8 mouse cellular contexts compared by ENCODE assay signal in genomic region chr11:8445915-8446356, GRCm38 (mm10).
DNase-seq lines count a peak whose midpoint lies in the region; ATAC-seq and TF ChIP-seq lines count a peak whose summit lies in the region.
"Had no signal": no experiment of that assay in that cellular context is flagged by ENCODE, and none has a peak within 500 bp of the region (broad histone marks: within the 10 kb centered on the region; RNA-seq: fewer than 3 reads in every experiment).

No protein-coding gene starts in this region.

- no peaks in the 10 kb centered on the region for H3K27me3 ChIP-seq in forebrain, embryonic 16.5 days (replicated peaks; ENCODE audit: control insufficient read depth, insufficient read depth, low read length)
- H3K27me3 ChIP-seq in midbrain, postnatal 0 days (ENCODE audit: insufficient read depth, low read length) = no peaks in the 10 kb centered on the region
- H3K27me3 ChIP-seq: embryonic facial prominence, embryonic 12.5 days had no signal

- ATAC-seq in forebrain, embryonic 16.5 days = peak; percentile 84
- ATAC-seq in midbrain, postnatal 0 days (ENCODE audit: low FRiP score) = peak; percentile 75

- no peaks in the 10 kb centered on the region for H3K36me3 ChIP-seq in forebrain, embryonic 16.5 days (ENCODE audit: control insufficient read depth, insufficient read depth)
- peaks cover 5% of the 10 kb centered on the region; the same call in 1 of the 2 replicates for H3K36me3 ChIP-seq in midbrain, postnatal 0 days (ENCODE audit: insufficient read depth, low read length)

- intact Hi-C loops in heart, postnatal 36 days (cut with DNase I) = no loop called here

- no peak overlapping the region for H3K4me3 ChIP-seq in forebrain, embryonic 16.5 days (replicated peaks; ENCODE audit: low read length)
- no peak overlapping the region for H3K4me3 ChIP-seq in midbrain, postnatal 0 days (ENCODE audit: low read depth, low read length)
- H3K4me3 ChIP-seq: embryonic facial prominence, embryonic 12.5 days had no signal

- no peaks in the 10 kb centered on the region for H3K9me3 ChIP-seq in forebrain, embryonic 16.5 days (ENCODE audit: control insufficient read depth, low read length)
- H3K9me3 ChIP-seq in midbrain, postnatal 0 days (ENCODE audit: low read length) = no peaks in the 10 kb centered on the region
- H3K9me3 ChIP-seq: embryonic facial prominence, embryonic 12.5 days had no signal

- TF ChIP-seq CTCF in midbrain, postnatal 0 days (IDR thresholded peaks at IDR 0.05) = no peak

- H3K27ac ChIP-seq in forebrain, embryonic 16.5 days (ENCODE audit: low read length) = peak overlapping the region; percentile 46; the same call in 1 of the 2 replicates
- H3K27ac ChIP-seq in midbrain, postnatal 0 days (ENCODE audit: low read depth, low read length) = no peak overlapping the region; the same call in 1 of the 2 replicates
- H3K27ac ChIP-seq: embryonic facial prominence, embryonic 12.5 days had no signal

- peaks cover 17% of the 10 kb centered on the region for H3K4me1 ChIP-seq in forebrain, embryonic 16.5 days (replicated peaks; ENCODE audit: control insufficient read depth, insufficient read depth, low read length)
- no peaks in the 10 kb centered on the region for H3K4me1 ChIP-seq in midbrain, postnatal 0 days (ENCODE audit: insufficient read depth, low read length)
- H3K4me1 ChIP-seq: embryonic facial prominence, embryonic 12.5 days had no signal

- H3K4me2 ChIP-seq in forebrain, embryonic 16.5 days (ENCODE audit: low read length) = 0 out of 2 replicates have a peak overlapping the region, but pooled peaks have one; percentile 11
- no peak overlapping the region for H3K4me2 ChIP-seq in midbrain, postnatal 0 days (ENCODE audit: low read depth, low read length, poor library complexity, severe bottlenecking)
- H3K4me2 ChIP-seq: embryonic facial prominence, embryonic 12.5 days had no signal

- H3K9ac ChIP-seq in forebrain, embryonic 16.5 days (replicated peaks; ENCODE audit: low read depth, low read length) = no peak overlapping the region
- H3K9ac ChIP-seq in midbrain, postnatal 0 days (replicated peaks; ENCODE audit: low read length, poor library complexity, severe bottlenecking) = no peak overlapping the region
- H3K9ac ChIP-seq: embryonic facial prominence, embryonic 12.5 days had no signal

- WGBS in forebrain, embryonic 16.5 days = 18% methylated on average over 8 of the region's 8 CpGs
- 34% methylated on average over 8 of the region's 8 CpGs for WGBS in midbrain, postnatal 0 days

- DNase-seq in A20 (ENCODE audit: low read depth, low spot score) (peak; percentile 22), ZHBTc4 (ENCODE audit: low read depth, low spot score) (peak; percentile 79)
- peak; percentile 63 to 70 for DNase-seq in heart, postnatal 36 days
- DNase-seq in layer of hippocampus, postnatal 25 days (ENCODE audit: extremely low spot score in 1 of 2, low spot score in 1 of 2) = peak; percentile 42 to 69
- DNase-seq in midbrain, postnatal 0 days (ENCODE audit: low spot score) = peak; percentile 92
- DNase-seq in urinary bladder, postnatal 14 days (ENCODE audit: low spot score) = peak; percentile 78

Comparison
In these comparisons a context has a peak if more than half of its experiments do, and no peak if none do; other contexts are left out.
1. DNase-seq: peak in every context shown above with its lines; median percentile 92 in midbrain, postnatal 0 days; 79 in ZHBTc4; 78 in urinary bladder, postnatal 14 days; 66 in heart, postnatal 36 days; 56 in layer of hippocampus, postnatal 25 days; 22 in A20.